Mouse (Mus musculus) cortical plate, adult 2 months (tissue): ENCODE results near the gene Nudt19.
"Not testable (repeated sequence)": the region's sequence is repeated elsewhere in the genome, so short reads cannot be mapped to it uniquely, and the experiment has no call there.

ENCODE experiments used
- CTCF ChIP-seq: fragments of 200-500 bp; IDR thresholded peaks from 2 replicates; pipeline ENCODE4 v1.5.1; 2011; ENCODE audit warnings: mild to moderate bottlenecking, control low read depth, low read length; ENCODE audit not compliant: insufficient read depth; ENCODE audit errors: extremely low read depth
- POLR2A ChIP-seq: fragments of 200-500 bp; IDR thresholded peaks from 2 replicates; pipeline ENCODE4 v1.6.1; 2011; ENCODE audit warnings: mild to moderate bottlenecking, low read length, control low read depth; ENCODE audit not compliant: insufficient read depth; ENCODE audit errors: extremely low read depth

GRCm38 (mm10) chr7:35565965-35566364, 9.9 kb upstream of the Nudt19 start:
- not testable (repeated sequence) for TF ChIP-seq POLR2A, CTCF
